Mouse (Mus musculus) CD8-positive naive resting alpha-beta T cell, adult 2 months (primary cell): ENCODE results near the gene Hist1h2bf.
"Not testable (repeated sequence)": the region's sequence is repeated elsewhere in the genome, so short reads cannot be mapped to it uniquely, and the experiment has no call there.

Experiments used
- DNase-seq, 2 experiments: peaks; one replicate each; pipeline ENCODE4 v3.0.0; 2022; ENCODE audit warnings: low read depth in 2 of 2, low spot score in 2 of 2

Gene Hist1h2bf

DNA sequence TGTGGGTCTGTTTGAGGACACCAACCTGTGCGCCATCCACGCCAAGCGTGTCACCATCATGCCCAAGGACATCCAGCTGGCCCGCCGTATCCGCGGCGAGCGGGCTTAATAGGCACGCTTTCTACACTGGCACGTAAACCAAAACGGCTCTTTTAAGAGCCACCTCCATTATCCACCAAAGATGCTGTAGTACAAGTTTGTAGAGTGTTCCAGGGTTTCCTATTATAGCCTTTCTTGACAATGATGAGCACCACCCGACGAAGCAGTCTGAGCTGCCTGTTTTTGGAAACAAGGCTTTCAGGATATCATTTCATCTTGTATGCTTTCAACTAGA, 29.2 kb downstream of the Hist1h2bf start:
- peak in 1 of 2 experiments; percentile 53 for DNase-seq

GRCm38 (mm10) chr13:23543965-23544786, 29.8 kb downstream of the Hist1h2bf start, which contains the start of gene Hist1h3f:
Gene Hist1h3f, plus strand, starts transcription at chr13:23544052.
- peak; percentile 75 to 82 for DNase-seq

DNA sequence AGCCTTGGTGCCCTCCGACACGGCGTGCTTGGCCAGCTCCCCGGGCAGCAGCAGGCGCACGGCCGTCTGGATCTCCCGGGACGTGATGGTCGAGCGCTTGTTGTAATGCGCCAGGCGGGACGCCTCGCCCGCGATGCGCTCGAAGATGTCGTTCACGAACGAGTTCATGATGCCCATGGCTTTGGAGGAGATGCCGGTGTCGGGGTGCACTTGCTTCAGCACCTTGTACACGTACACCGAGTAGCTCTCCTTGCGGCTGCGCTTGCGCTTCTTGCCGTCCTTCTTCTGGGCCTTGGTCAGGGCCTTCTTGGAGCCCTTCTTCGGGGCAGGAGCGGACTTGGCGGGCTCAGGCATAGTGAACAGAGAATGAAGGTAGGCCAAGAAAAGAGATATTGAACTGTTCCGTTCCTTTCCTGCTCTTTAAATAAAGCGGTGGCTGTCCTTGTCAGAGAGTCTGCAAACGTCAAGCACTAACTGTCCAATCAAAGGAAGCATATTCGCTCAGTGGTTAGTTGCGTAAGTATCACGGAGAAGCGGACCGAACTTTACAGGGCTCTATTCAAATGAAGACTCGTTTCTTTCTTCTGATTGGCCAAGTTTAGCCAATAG, 30.9 kb downstream of the Hist1h2bf start, which contains the start of gene Hist1h2bh:
TSS of gene Hist1h2bh (minus strand) at position 394 of the 609 bp plus-strand sequence.
- DNase-seq: peak; percentile 61 to 66

- DNase-seq: not testable (repeated sequence)
Observed at GRCm38 (mm10) chr13:23542225-23542980, 31.6 kb downstream of the Hist1h2bf start.

GRCm38 (mm10) chr13:23541497-23541896, 32.5 kb downstream of the Hist1h2bf start:
- DNase-seq: no peak

DNA sequence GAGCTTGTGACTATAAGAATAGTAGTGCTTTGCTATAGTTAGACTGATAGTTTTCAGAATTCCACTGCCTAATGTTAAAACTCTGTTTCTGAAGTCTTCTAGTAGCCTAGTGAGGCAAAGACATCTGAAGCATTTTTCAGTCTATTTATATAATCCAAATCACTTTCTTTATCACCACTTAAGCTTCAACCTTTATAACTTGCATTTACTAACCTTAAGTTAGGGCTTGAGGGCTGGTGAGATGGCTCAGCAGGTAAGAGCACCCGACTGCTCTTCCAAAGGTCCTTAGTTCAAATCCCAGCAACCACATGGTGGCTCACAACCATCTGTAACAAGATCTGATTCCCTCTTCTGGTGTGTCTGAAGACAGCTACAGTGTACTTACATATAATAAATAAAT, 34.2 kb downstream of the Hist1h2bf start:
- DNase-seq: not testable (repeated sequence)

DNA sequence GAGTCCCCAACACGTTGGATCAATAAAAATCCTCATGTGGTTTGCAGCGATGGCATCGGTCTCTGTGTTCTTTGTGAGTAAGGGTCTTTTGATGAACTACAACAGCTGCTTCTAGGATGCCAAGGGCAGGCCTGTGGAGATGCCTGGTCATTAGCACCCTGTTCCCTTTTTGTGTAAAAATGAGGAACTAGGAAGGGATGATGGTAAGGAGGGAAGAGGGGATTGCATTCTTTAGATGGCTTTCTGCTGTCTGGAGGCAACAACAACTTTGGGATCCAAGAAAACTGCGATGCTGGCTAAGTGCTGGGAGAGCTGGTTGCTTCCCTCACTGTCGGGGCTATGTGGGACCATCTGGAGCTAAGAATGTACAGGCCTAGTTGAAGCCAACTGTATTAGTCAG, 35.7 kb downstream of the Hist1h2bf start:
- no peak for DNase-seq

DNA sequence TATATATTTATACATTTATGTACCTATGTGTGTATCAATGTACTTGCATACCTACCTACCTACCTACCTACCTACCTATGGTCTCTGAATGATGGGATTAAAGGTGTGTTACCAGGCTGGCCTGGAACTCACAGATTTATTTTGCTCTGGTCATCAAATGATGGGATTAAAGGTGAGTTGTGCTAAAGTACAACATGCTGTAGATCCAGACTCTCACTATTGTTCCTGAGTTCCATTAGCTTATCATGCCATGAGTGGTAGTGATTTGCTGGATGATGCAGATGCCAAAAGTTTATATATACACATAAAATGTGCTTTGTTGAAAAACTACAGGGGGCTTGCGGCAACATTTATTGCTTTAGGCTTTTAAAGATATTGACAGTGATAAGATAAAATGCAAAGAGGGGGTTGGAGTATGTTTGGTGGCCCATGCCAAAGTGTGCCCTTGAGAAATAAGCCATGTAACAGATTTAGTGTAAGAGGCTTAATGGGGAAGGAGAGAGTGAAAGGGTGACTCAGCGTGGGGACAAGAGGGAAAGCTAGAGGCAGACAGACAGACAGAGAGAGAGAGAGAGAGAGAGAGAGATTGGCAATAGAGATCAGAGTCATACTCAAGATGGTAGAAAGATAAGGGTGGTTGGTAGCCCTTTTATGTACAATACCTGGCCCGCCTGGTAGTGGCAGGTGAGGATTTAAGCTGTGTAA, 36.8 kb downstream of the Hist1h2bf start:
- DNase-seq: no peak

DNA sequence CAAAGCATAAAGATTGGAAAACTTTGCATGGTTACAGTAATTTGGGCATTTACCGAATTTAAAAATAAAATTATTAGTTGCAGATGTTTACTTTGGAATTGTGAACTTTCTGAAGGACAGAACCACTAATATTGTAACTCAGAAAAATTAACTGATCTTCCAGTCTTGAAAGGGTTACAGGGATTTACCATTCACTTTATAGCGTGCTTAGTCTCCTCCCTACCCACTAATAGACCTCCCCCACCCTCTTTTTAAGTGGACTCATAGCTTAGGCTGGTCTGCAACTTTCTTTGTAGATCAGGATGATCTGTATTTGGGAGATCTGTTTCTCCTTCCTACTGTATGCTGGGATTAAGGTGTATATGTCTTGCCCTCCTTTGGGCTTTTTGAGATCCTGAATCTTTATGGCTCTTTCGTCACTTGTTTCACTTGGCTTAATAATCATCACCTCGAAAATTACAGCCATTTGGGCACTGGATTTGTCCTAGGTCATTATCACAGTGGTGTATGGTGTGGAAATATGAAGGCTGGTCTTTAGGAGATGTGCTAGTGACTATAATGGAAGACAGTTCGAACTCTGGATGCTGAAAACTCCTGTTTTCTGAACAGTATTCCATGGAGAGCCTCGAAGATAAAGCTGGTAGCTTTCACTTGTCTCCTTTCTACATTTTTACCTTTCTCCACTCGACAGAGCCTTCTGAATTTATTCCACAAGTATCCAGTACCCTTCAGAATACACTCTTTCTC, 37.7 kb downstream of the Hist1h2bf start:
- no peak for DNase-seq

- peak; percentile 65 to 81 for DNase-seq
Observed at GRCm38 (mm10) chr13:23535137-23536075, 38.6 kb downstream of the Hist1h2bf start, which contains the start of gene Hist1h3g. Gene Hist1h3g, plus strand, starts transcription at chr13:23535422.

GRCm38 (mm10) chr13:23534368-23535131, 39.4 kb downstream of the Hist1h2bf start:
- DNase-seq: no peak

DNA sequence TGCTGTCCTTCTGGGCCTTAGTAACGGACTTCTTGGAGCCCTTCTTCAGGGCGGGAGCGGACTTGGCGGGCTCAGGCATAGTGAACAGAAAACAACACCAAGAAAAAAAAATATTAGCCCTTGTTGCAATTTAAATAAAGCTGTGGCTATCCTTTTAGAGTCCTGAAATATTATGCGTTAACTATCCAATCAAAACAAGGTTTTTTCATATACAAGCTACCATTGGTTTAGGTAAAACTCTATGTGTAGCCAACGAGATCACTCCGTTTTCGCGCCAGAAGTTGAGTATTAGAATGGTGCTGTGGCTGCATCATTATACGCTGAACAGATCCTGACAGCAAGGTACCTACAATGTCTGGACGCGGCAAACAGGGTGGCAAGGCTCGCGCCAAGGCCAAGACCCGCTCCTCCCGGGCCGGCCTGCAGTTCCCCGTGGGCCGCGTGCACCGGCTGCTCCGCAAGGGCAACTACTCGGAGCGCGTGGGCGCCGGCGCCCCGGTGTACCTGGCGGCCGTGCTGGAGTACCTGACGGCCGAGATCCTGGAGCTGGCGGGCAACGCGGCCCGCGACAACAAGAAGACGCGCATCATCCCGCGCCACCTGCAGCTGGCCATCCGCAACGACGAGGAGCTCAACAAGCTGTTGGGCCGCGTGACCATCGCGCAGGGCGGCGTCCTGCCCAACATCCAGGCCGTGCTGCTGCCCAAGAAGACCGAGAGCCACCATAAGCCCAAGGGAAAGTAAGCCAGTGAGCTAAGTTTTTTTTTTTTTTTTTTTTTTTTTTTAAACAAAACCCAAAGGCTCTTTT, 40.2 kb downstream of the Hist1h2bf start, which contains the start of gene Hist1h2af:
TSS of gene Hist1h2af (plus strand) at position 347 of the 808 bp plus-strand sequence.
- DNase-seq: not testable (repeated sequence)

DNA sequence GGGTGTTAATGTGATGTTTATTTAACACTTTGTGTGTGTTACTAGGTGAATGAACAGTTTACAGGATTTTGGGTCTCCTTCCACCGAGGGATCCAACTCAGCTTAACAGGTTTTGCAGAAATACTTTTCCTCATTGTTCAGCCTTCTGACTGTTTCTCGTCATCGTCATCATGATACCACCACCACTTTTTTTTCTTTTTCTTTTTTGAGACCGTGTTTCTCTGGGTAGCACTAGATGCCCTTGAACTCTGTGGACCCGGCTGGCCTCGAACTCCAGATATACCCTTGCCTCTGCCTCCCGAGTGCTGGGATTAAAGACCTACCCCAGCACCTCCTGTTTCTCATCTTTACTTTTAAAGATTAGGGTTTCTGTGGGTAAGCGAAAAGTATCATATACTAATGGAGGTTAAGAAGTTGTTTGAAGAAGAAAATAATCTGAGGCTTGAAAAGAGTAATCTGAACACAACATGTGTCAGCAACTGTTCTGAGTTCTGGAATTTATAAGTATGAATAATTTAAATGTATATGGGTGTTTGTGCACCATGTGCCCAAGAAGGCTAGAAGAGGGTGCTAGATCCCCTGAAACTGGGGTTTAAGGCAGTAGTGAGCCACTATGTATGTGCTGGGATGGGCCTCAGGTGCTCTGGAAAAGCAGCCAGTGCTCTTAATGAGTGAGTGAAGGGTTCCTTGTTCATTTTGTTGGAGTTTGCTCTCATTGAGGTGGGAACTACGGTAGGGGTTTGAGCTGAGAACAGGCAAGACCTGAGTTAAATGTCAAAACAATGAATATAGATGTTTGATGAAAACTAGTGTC, 41.5 kb downstream of the Hist1h2bf start:
- DNase-seq: no peak

DNA sequence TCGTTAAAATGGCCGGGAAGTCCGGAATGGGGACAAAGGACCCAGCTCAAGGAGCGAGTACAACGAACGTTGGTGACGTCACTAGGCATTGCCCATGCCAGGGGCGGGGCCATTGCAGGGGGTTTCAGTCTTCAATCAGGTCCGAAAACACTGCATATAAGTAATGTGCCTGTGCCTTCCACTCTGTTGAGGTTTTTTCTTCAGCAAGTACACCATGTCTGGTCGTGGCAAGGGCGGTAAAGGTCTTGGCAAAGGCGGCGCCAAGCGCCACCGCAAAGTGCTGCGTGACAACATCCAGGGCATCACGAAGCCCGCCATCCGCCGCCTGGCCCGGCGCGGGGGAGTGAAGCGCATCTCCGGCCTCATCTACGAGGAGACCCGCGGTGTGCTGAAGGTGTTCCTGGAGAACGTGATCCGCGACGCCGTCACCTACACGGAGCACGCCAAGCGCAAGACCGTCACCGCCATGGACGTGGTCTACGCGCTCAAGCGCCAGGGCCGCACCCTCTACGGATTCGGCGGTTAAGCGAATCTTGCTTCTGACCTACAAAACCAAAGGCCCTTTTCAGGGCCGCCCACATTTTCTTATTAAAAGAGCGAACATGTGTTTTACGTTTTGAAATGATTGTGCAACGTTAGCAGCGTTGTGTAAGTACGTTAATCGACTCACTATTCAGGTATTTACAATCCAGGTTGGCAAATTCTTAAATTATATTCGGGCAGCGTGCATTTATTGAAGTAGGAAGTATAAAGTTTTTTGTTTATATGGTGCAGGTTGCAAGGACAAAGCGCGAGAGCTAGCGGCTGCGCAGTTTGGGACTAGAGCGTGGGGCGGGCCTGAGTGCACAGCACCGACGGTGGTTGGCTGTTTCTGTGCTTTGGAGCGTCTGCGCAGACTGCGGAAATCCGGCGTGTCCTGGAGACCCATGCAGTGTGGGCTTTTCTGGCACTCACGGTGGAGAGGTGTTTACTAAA, 42.8 kb downstream of the Hist1h2bf start, which contains the start of gene Hist1h4h:
TSS of gene Hist1h4h (plus strand) at position 150 of the 975 bp plus-strand sequence.
- DNase-seq: peak; percentile 91 to 95

- DNase-seq: peak; percentile 82 to 85
Observed at GRCm38 (mm10) chr13:23530181-23530900, 43.7 kb downstream of the Hist1h2bf start.
